Mouse (Mus musculus) G1E (cell line): ENCODE data around the gene Reep3. TPM values are rescaled to one million over a fixed set of nuclear protein-coding genes. Genes with fewer than 3 reads are reported as not detected.

Source experiments
- ATAC-seq: 2 replicates; pipeline ENCODE4 v1.8.0; 2016; ENCODE audit warnings: mild to moderate bottlenecking; ENCODE audit not compliant: insufficient number of reproducible peaks, poor library complexity, low FRiP score, severe bottlenecking; ENCODE audit errors: extremely low read depth
- DNase-seq: peaks from one replicate; pipeline ENCODE4 v3.0.0; 2012; ENCODE audit warnings: low spot score
- H3K27me3 ChIP-seq: 2 replicates; pipeline ENCODE4 v1.6.1; 2012; ENCODE audit warnings: mild to moderate bottlenecking, low read length, inconsistent platforms; ENCODE audit not compliant: insufficient read depth
- H3K36me3 ChIP-seq: replicated peaks from 2 replicates; pipeline ENCODE3; 2012; ENCODE audit warnings: mild to moderate bottlenecking, inconsistent platforms
- H3K4me1 ChIP-seq: 2 replicates; pipeline ENCODE4 v1.6.1; 2012; ENCODE audit warnings: low read depth, low read length, inconsistent platforms, mixed read lengths; ENCODE audit not compliant: insufficient read depth
- H3K4me3 ChIP-seq: 2 replicates; pipeline ENCODE4 v1.5.1; 2012; ENCODE audit warnings: low read depth, mild to moderate bottlenecking, inconsistent platforms, low read length, moderate library complexity, mixed read lengths
- H3K9me3 ChIP-seq: replicated peaks from 2 replicates; pipeline ENCODE4 v1.6.1; 2012; ENCODE audit warnings: inconsistent platforms
- CTCF ChIP-seq: IDR thresholded peaks from 2 replicates; pipeline ENCODE4 v1.5.1; 2012; ENCODE audit warnings: low read depth, low read length, inconsistent platforms, mixed read lengths
- GATA1 ChIP-seq: IDR thresholded peaks from 2 replicates; pipeline ENCODE4 v1.6.1; 2012; ENCODE audit warnings: borderline replicate concordance, low read length, inconsistent platforms, mixed read lengths
- GATA2 ChIP-seq: IDR thresholded peaks from 2 replicates; pipeline ENCODE4 v1.6.1; 2012; ENCODE audit warnings: low read depth, low read length, inconsistent platforms, borderline replicate concordance
- POLR2AphosphoS5 ChIP-seq: IDR thresholded peaks from 2 replicates; pipeline ENCODE4 v1.6.1; 2012; ENCODE audit warnings: low read depth, low read length, inconsistent platforms; ENCODE audit not compliant: insufficient replicate concordance
- TAL1 ChIP-seq: conservative IDR thresholded peaks from 2 replicates; pipeline ENCODE4 v1.6.1; 2012; ENCODE audit warnings: low read depth, low read length, inconsistent platforms, mixed read lengths
- polyA plus RNA-seq: library from polyadenylated mRNA; stranded (reverse); fragments of >175 nt; gene quantifications from 2 replicates; pipeline ENCODE4 v1.2.3, GENCODE M21; 2012
- total RNA-seq, 2 experiments: library from RNA; stranded (forward) in 1 of 2; stranded (reverse) in 1 of 2; fragments of 200-1000 nt in 1 of 2; fragments of >200 nt in 1 of 2; fragmentation: Nextera tagmentation in 1 of 2; gene quantifications; 2 replicates each; pipeline ENCODE4 v1.2.3; 2014 to 2017

Gene Reep3
- total and polyA plus RNA-seq, 3 experiments = 2.1 to 42.7 (median 21.9) TPM

DNA sequence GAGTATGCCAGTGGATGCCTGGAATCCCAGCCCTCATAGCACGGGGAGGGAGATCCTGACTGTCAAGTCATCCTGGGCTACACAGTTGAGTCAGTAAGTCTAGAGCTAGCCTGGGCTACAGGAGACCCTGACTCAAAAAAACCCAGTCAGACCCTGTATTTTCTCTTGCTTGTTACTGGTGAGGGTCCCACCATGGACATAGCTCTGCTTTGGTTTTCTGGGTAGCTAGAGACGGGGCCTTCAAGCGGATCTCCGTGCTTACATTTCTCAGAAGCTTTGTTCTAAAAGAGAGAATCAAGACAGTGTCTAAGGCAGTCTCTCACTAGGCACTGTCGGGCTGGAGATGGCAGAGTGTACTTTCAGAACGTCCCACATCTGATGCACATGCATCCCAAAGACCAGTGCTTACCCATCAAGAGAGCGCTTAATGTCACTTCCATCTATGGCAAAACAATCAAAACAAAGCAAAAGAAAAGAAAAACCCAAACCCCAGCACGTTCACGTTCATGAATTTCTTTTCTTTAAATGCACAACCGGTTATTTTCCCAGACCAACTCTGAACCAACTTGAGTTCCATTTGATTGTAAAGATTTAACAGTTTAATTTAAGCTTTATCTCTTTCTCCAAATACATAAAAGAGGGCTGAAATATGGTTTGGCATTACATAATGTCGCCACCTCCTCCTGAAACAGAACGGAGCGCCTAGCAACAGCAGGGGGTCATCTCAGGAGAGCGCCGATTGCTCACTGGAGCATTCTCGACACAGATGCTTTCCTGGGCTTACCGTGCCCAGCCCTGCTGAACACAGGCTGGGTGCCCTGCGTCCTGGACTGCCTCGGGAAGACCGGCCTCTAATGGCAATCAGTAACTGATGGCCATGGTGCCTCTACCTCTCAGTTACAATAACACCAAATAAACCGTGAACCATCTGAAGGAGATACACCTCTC is 20.5 kb downstream of the Reep3 start:
- no peaks in the 10 kb centered on the region for H3K9me3 ChIP-seq
- TF ChIP-seq CTCF = no peak
- TF ChIP-seq POLR2AphosphoS5 = no peak
- TF ChIP-seq TAL1 = no peak
- no peak for TF ChIP-seq GATA2
- no peak for TF ChIP-seq GATA1
- ATAC-seq = no peak
- no peaks in the 10 kb centered on the region for H3K27me3 ChIP-seq
- no peak for DNase-seq
- peaks cover 16% of the 10 kb centered on the region for H3K4me1 ChIP-seq
- H3K36me3 ChIP-seq = peaks cover 5% of the 10 kb centered on the region
- H3K4me3 ChIP-seq = no peak overlapping the region

DNA sequence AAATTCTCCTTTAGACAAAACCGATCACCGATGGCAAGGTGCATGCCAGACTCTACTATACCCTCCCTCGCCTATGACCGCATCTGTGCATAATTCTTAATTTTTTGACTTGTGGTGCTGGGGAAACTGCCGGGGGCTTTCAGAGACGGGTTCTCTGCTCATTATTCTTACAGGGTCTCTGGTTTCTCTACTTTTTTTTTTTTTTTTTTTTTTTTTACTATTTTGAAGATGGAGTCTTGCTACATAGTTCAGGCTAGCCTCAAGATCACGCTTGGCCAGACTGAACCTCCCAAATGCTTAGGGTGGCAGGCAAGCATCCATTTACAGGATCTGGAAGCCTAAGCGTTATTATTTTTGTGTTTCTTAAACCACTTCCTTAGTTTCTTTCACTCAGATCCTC is 23.2 kb downstream of the Reep3 start:
- Histone ChIP-seq H3K27me3 (no peaks in the 10 kb centered on the region), H3K9me3 (no peaks in the 10 kb centered on the region), H3K36me3 (peaks cover 5% of the 10 kb centered on the region), H3K4me3 (no peak overlapping the region), H3K4me1 (peaks cover 11% of the 10 kb centered on the region)
- ATAC-seq (no peak), DNase-seq (no peak)
- no peak for TF ChIP-seq TAL1
- no peak for TF ChIP-seq GATA1
- no peak for TF ChIP-seq POLR2AphosphoS5
- no peak for TF ChIP-seq CTCF
- no peak for TF ChIP-seq GATA2

DNA sequence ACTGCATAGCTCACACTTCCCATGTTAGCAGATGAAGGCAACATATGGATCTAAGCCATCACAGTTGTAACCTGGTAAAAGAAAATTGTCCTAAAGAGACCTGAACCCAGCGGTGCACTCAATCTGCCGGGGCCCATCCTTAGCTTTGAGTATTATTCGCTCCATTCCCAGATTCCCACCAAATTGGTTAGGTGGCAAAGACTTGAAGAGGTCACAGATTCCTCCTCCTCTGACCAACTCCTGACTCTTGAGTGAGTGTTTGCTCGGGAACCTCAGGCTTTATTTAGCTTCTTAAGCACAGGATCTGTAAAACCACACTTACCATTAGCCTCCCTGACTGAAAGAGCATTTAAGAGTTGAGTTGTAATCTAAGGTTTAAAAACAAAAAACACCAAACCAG is 24.1 kb downstream of the Reep3 start:
- Histone ChIP-seq H3K4me3 (no peak overlapping the region), H3K9me3 (no peaks in the 10 kb centered on the region), H3K36me3 (peaks cover 5% of the 10 kb centered on the region), H3K27me3 (no peaks in the 10 kb centered on the region), H3K4me1 (peaks cover 9% of the 10 kb centered on the region)
- TF ChIP-seq GATA1 = no peak
- no peak for TF ChIP-seq GATA2
- TF ChIP-seq TAL1 = no peak
- TF ChIP-seq POLR2AphosphoS5 = no peak
- no peak for TF ChIP-seq CTCF
- ATAC-seq = no peak
- DNase-seq = no peak

DNA sequence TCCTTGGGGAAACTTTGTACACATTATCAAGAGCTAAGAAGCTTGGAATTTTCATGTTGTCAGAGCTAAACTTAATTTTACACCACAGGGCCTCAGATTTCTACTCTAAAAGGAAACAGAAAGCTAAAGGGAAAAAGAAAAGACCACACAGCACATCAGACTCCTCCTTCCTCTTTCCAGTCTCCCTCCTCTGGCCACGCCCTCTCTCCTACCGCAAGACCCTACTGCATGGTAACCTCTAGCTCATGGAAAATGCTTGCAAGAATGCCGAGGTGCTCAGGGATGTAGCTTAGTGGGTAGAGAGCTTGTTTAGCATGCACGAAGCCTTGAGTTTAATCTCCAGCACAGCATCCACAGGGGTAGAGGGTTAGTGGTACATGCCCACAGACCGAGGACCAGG is 24.9 kb downstream of the Reep3 start:
- TF ChIP-seq TAL1 = no peak
- no peak for TF ChIP-seq CTCF
- no peak for TF ChIP-seq GATA2
- TF ChIP-seq POLR2AphosphoS5 = no peak
- no peak for TF ChIP-seq GATA1
- DNase-seq (no peak), ATAC-seq (no peak)
- H3K36me3 ChIP-seq = peaks cover 5% of the 10 kb centered on the region
- no peaks in the 10 kb centered on the region for H3K27me3 ChIP-seq
- H3K4me1 ChIP-seq = peaks cover 9% of the 10 kb centered on the region
- H3K4me3 ChIP-seq = no peak overlapping the region
- no peaks in the 10 kb centered on the region for H3K9me3 ChIP-seq

DNA sequence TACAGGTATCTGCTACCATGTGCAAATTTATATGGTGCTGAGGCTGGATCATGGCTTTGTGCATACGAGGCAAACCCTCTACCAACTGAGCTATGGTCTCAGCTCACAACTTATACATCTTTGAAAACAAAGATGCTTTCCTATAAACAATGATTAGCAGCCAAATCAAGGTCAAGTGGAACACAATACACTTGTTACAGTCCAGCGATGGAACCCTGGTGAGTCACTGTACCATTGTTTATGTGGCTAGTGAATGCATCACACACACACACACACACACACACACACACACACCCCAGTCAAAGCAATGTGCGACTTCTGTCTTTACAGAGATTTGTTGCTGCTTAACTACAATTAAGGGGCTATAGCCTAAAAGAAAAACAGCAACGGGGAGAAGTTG is 25.4 kb downstream of the Reep3 start:
- Histone ChIP-seq H3K4me3 (no peak overlapping the region), H3K27me3 (no peaks in the 10 kb centered on the region), H3K36me3 (peaks cover 5% of the 10 kb centered on the region), H3K9me3 (no peaks in the 10 kb centered on the region), H3K4me1 (peaks cover 9% of the 10 kb centered on the region)
- no peak for ATAC-seq
- TF ChIP-seq POLR2AphosphoS5 (no peak), GATA1 (no peak), GATA2 (no peak), CTCF (no peak)
- DNase-seq = no peak

DNA sequence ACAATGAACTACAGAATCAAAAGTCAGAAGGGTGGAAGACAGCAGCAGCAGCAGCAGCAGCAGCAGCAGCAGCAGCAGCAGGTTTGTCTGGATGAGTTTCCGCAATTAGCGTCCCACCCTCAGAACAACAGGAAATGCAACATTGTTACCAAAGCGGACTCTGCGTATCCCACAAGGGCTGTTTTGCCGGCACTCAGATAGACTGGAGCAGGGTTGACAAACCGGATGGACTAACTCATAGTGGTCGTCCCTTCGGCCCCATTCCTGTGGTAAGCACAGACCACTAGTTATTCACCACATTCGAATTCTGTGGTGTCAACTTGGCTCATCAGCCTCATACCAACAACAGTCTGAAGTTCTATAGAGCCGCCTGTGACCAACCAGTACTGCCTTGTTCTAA is 27.7 kb downstream of the Reep3 start:
- H3K4me3 ChIP-seq = no peak overlapping the region
- H3K36me3 ChIP-seq = peaks cover 7% of the 10 kb centered on the region
- TF ChIP-seq CTCF = no peak
- no peak for TF ChIP-seq GATA1
- TF ChIP-seq TAL1 = no peak
- ATAC-seq (no peak), DNase-seq (no peak)
- no peaks in the 10 kb centered on the region for H3K9me3 ChIP-seq
- H3K4me1 ChIP-seq = peaks cover 9% of the 10 kb centered on the region
- H3K27me3 ChIP-seq = no peaks in the 10 kb centered on the region
